ENCODE assay signal across 8 mouse cellular contexts in the genomic region with DNA sequence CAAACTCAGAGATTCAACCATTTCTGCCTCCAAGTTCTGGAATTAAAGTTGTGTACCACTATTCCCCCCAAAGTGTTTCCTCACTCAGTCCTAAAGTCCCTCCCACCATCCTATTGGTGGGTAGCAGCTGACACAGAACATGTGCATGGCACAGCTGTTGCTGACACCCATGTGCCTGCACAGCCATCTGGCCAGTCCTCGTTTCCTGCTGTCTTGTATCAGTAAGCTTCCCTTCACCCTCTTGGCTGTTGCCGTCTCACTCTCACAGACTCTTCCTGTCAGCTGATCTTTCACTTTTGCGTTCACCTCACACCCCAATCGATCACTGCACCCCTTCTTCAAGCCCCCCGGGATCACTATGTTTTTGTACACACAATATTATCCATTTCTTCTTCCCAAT. TPM values are rescaled to one million over a fixed set of nuclear protein-coding genes. Genes with fewer than 3 reads are reported as not detected.
DNase-seq lines count a peak whose midpoint lies in the region; ATAC-seq lines count a peak whose summit lies in the region.

No protein-coding gene starts in this region.

- H3K4me1 ChIP-seq in heart, embryonic 11.5 days (ENCODE audit: control insufficient read depth, insufficient read depth, low read length) = peaks cover 25% of the 10 kb centered on the region
- H3K4me1 ChIP-seq in liver, embryonic 15.5 days (replicated peaks) = peaks cover 38% of the 10 kb centered on the region
- peaks cover 20% of the 10 kb centered on the region for H3K4me1 ChIP-seq in stomach, embryonic 16.5 days (ENCODE audit: control insufficient read depth, insufficient read depth, low read length)

- 50% methylated on average over 5 of the region's 5 CpGs for WGBS in heart, embryonic 11.5 days (ENCODE audit: insufficient replicate concordance)
- WGBS in liver, embryonic 15.5 days (ENCODE audit: insufficient replicate concordance) = 18% methylated on average over 5 of the region's 5 CpGs
- 33% methylated on average over 5 of the region's 5 CpGs for WGBS in stomach, embryonic 16.5 days

- H3K4me2 ChIP-seq in heart, embryonic 11.5 days = no peak overlapping the region
- no peak overlapping the region for H3K4me2 ChIP-seq in liver, embryonic 15.5 days
- no peak overlapping the region for H3K4me2 ChIP-seq in stomach, embryonic 16.5 days (ENCODE audit: low read depth, low read length)

- peaks cover 6% of the 10 kb centered on the region for H3K36me3 ChIP-seq in heart, embryonic 11.5 days (ENCODE audit: control insufficient read depth, insufficient read depth, low read length)
- H3K36me3 ChIP-seq in liver, embryonic 15.5 days (replicated peaks) = peaks cover 36% of the 10 kb centered on the region
- 0 out of 2 replicates have a peak, but pooled peaks cover 5% of the 10 kb centered on the region for H3K36me3 ChIP-seq in stomach, embryonic 16.5 days (ENCODE audit: control insufficient read depth, insufficient read depth, low read length)

- no peak overlapping the region for H3K4me3 ChIP-seq in heart, embryonic 11.5 days (ENCODE audit: low read depth, low read length)
- H3K4me3 ChIP-seq in liver, embryonic 15.5 days (replicated peaks) = no peak overlapping the region
- no peak overlapping the region for H3K4me3 ChIP-seq in stomach, embryonic 16.5 days (replicated peaks; ENCODE audit: low read length)

- H3K27ac ChIP-seq in heart, embryonic 11.5 days (ENCODE audit: low read depth, low read length) = no peak overlapping the region
- peak overlapping the region; percentile 29; the same call in 1 of the 2 replicates for H3K27ac ChIP-seq in liver, embryonic 15.5 days (replicated peaks)
- H3K27ac ChIP-seq in stomach, embryonic 16.5 days (ENCODE audit: low read length) = peak overlapping the region; percentile 46; the same call in 1 of the 2 replicates

- no peak overlapping the region for H3K9ac ChIP-seq in heart, embryonic 11.5 days (ENCODE audit: low read depth, low read length)
- no peak overlapping the region for H3K9ac ChIP-seq in liver, embryonic 15.5 days
- no peak overlapping the region for H3K9ac ChIP-seq in stomach, embryonic 16.5 days (ENCODE audit: low read length)

- peak; percentile 93 for DNase-seq in heart, adult 11 months
- DNase-seq in CD4-positive, CD25-positive, alpha-beta regulatory T cell, adult 2 months (ENCODE audit: low read depth, low spot score) = peak; percentile 64
- no peak for DNase-seq in adrenal gland, postnatal 10 days
- no peak for DNase-seq in urinary bladder, adult 2 months (ENCODE audit: low spot score)

- H3K27me3 ChIP-seq in heart, embryonic 11.5 days (ENCODE audit: control insufficient read depth, insufficient read depth, low read length) = no peaks in the 10 kb centered on the region
- no peaks in the 10 kb centered on the region for H3K27me3 ChIP-seq in liver, embryonic 15.5 days
- no peaks in the 10 kb centered on the region for H3K27me3 ChIP-seq in stomach, embryonic 16.5 days (ENCODE audit: control insufficient read depth, insufficient read depth, low read length)

- no peaks in the 10 kb centered on the region for H3K9me3 ChIP-seq in heart, embryonic 11.5 days (replicated peaks; ENCODE audit: control insufficient read depth, low read length)
- no peaks in the 10 kb centered on the region for H3K9me3 ChIP-seq in liver, embryonic 15.5 days (replicated peaks)
- H3K9me3 ChIP-seq in stomach, embryonic 16.5 days (replicated peaks; ENCODE audit: control insufficient read depth, low read length) = no peaks in the 10 kb centered on the region

- ATAC-seq in heart, embryonic 11.5 days (replicated peaks; ENCODE audit: insufficient number of reproducible peaks, low FRiP score, low TSS enrichment) = no peak
- ATAC-seq in inflammation-experienced regulatory T-cells, adult 6 months = peak; percentile 87
- no peak for ATAC-seq in liver, embryonic 15.5 days (ENCODE audit: insufficient read depth)
- ATAC-seq in stomach, embryonic 16.5 days (ENCODE audit: insufficient read depth, low FRiP score) = no peak

RNA-seq across cellular contexts. Expression of gene Zfp687, which starts 12.5 kb away (rescaled TPM):
- 16.2 and 19.6 TPM in 2 replicates for polyA plus RNA-seq in heart, embryonic 11.5 days (2014; fragmentation: Nextera tagmentation; extraction: Ambion mirVana)
- 10 to 100 TPM; 12.2 to 16.5 (median 12.4) TPM for polyA plus RNA-seq in inflammation-experienced regulatory T-cells, adult 6 months (2017; shearing (Covaris generic))
- 7.2 and 7.4 TPM in 2 replicates for polyA plus RNA-seq in liver, embryonic 15.5 days (2015; fragmentation: Nextera tagmentation; extraction: Ambion mirVana)
- 20.4 and 22.6 TPM in 2 replicates for polyA plus RNA-seq in stomach, embryonic 16.5 days (2015; fragmentation: Nextera tagmentation; extraction: Ambion mirVana)
- 10 to 100 TPM; 35.3 to 39.8 TPM for total RNA-seq in adrenal gland, postnatal 10 days (2021)
- polyA plus RNA-seq in urinary bladder, adult 2 months (2012; rRNA removed) = 14.0 and 17.6 TPM in 2 replicates

RNA-seq across cellular contexts. Expression of gene Psmd4, which starts 14.7 kb away (rescaled TPM):
- polyA plus RNA-seq in heart, embryonic 11.5 days (2014; fragmentation: Nextera tagmentation; extraction: Ambion mirVana) = 231 and 247 TPM in 2 replicates
- 100 to 1,000 TPM; 175 to 191 (median 181) TPM for polyA plus RNA-seq in inflammation-experienced regulatory T-cells, adult 6 months (2017; shearing (Covaris generic))
- 151 and 159 TPM in 2 replicates for polyA plus RNA-seq in liver, embryonic 15.5 days (2015; fragmentation: Nextera tagmentation; extraction: Ambion mirVana)
- polyA plus RNA-seq in stomach, embryonic 16.5 days (2015; fragmentation: Nextera tagmentation; extraction: Ambion mirVana) = 218 TPM in 2 replicates
- total RNA-seq in adrenal gland, postnatal 10 days (2021) = 100 to 1,000 TPM; 206 to 221 TPM
- polyA plus RNA-seq in urinary bladder, adult 2 months (2012; rRNA removed) = 172 and 195 TPM in 2 replicates

RNA-seq across cellular contexts. Expression of gene Pi4kb, which starts 53.2 kb away (rescaled TPM):
- polyA plus RNA-seq in heart, embryonic 11.5 days (2014; fragmentation: Nextera tagmentation; extraction: Ambion mirVana) = 12.9 and 18.5 TPM in 2 replicates
- 10 to 100 TPM in 2 of 3 experiments, 1 to 10 TPM in 1; 9.1 to 12.7 (median 10.6) TPM for polyA plus RNA-seq in inflammation-experienced regulatory T-cells, adult 6 months (2017; shearing (Covaris generic))
- 8.7 and 10.3 TPM in 2 replicates for polyA plus RNA-seq in liver, embryonic 15.5 days (2015; fragmentation: Nextera tagmentation; extraction: Ambion mirVana)
- polyA plus RNA-seq in stomach, embryonic 16.5 days (2015; fragmentation: Nextera tagmentation; extraction: Ambion mirVana) = 17.5 and 24.0 TPM in 2 replicates
- total RNA-seq in adrenal gland, postnatal 10 days (2021) = 10 to 100 TPM; 43.1 to 45.3 TPM
- polyA plus RNA-seq in urinary bladder, adult 2 months (2012; rRNA removed) = 64.9 and 85.1 TPM in 2 replicates

Comparison
In these comparisons a context has a peak if more than half of its experiments do, and no peak if none do; other contexts are left out.
1. DNase-seq: peak in heart, adult 11 months (single experiment) and CD4-positive, CD25-positive, alpha-beta regulatory T cell, adult 2 months (single experiment); none in adrenal gland, postnatal 10 days (single experiment) and urinary bladder, adult 2 months (single experiment).